Mouse (Mus musculus) liver, postnatal 0 days (tissue): ENCODE data around the gene Cpa5. TPM values are rescaled to one million over a fixed set of nuclear protein-coding genes. Genes with fewer than 3 reads are reported as not detected.

Experiments used
- ATAC-seq: fragments of 200-750 bp; cut with Nextera tagmentation; 2 replicates; pipeline ENCODE4 v1.8.0; 2017; ENCODE audit warnings: mild to moderate bottlenecking, moderate library complexity
- DNase-seq: peaks from one replicate; pipeline ENCODE4 v3.0.0-alpha.2; 2016
- H3K27ac ChIP-seq: fragments of 300-500 bp; sonication (generic); 2 replicates; pipeline ENCODE4 v1.5.1; 2014; ENCODE audit warnings: antibody characterized with exemption, moderate library complexity, mild to moderate bottlenecking, low read depth
- H3K27me3 ChIP-seq: fragments of 300-500 bp; sonication (generic); 2 replicates; pipeline ENCODE4 v1.6.1; 2014; ENCODE audit warnings: low read length, control low read depth, mixed read lengths; ENCODE audit not compliant: insufficient read depth
- H3K36me3 ChIP-seq: fragments of 300-500 bp; sonication (generic); replicated peaks from 2 replicates; pipeline ENCODE4 v1.6.1; 2014; ENCODE audit warnings: mild to moderate bottlenecking, control low read depth, low read length, moderate library complexity, mixed read lengths; ENCODE audit not compliant: insufficient read depth
- H3K4me1 ChIP-seq: fragments of 300-500 bp; sonication (generic); 2 replicates; pipeline ENCODE4 v1.6.1; 2014; ENCODE audit warnings: antibody characterized with exemption, mild to moderate bottlenecking, control low read depth; ENCODE audit not compliant: insufficient read depth
- H3K4me2 ChIP-seq: fragments of 300-500 bp; sonication (generic); 2 replicates; pipeline ENCODE4 v1.6.1; 2014; ENCODE audit warnings: low read depth, mild to moderate bottlenecking, low read length, moderate library complexity, mixed read lengths
- H3K4me3 ChIP-seq: fragments of 300-500 bp; sonication (generic); 2 replicates; pipeline ENCODE4 v1.5.1; 2014; ENCODE audit warnings: low read depth, low read length
- H3K9ac ChIP-seq: fragments of 300-500 bp; sonication (generic); replicated peaks from 2 replicates; pipeline ENCODE4 v1.6.1; 2014; ENCODE audit warnings: mild to moderate bottlenecking, moderate library complexity
- H3K9me3 ChIP-seq: fragments of 300-500 bp; sonication (generic); 2 replicates; pipeline ENCODE4 v1.6.1; 2016; ENCODE audit warnings: mild to moderate bottlenecking, control low read depth, low read length, mixed read lengths
- CTCF ChIP-seq: sonication (generic); IDR thresholded peaks from 2 replicates; pipeline ENCODE4 v1.5.1; 2016; ENCODE audit warnings: antibody characterized with exemption, low read depth
- EP300 ChIP-seq: IDR thresholded peaks from 2 replicates; pipeline ENCODE4 v1.6.1; 2016; ENCODE audit warnings: antibody characterized with exemption, low read depth, mild to moderate bottlenecking
- WGBS: fragments of 180-500 bp; shearing (Covaris S2); extraction: QIAGEN DNeasy Blood & Tissue Kit; methylation state at CpG from one replicate; pipeline ENCODE4 v1.1.7; 2014; ENCODE audit not compliant: insufficient replicate concordance; 5-methylcytosine and 5-hydroxymethylcytosine counted together
- polyA plus RNA-seq: library from polyadenylated mRNA; unstranded; fragments of >200 nt; fragmentation: Nextera tagmentation; extraction: Ambion mirVana; gene quantifications from 2 replicates; pipeline ENCODE4 v1.2.1, GENCODE M21; 2015

Gene Cpa5
- polyA plus RNA-seq, 1 experiment from 2014 or later = not detected

- Histone ChIP-seq H3K9ac (no peak overlapping the region), H3K36me3 (no peaks in the 10 kb centered on the region), H3K27ac (no peak overlapping the region), H3K4me2 (no peak overlapping the region), H3K9me3 (no peaks in the 10 kb centered on the region), H3K4me1 (no peaks in the 10 kb centered on the region), H3K27me3 (no peaks in the 10 kb centered on the region), H3K4me3 (no peak overlapping the region)
- 46% methylated on average over 9 of the region's 9 CpGs for WGBS
- TF ChIP-seq EP300 (no peak), CTCF (no peak)
- ATAC-seq (no peak), DNase-seq (no peak)
Measured at GRCm38 (mm10) chr6:30658619-30659018, 47.8 kb downstream of the Cpa5 start.

GRCm38 (mm10) chr6:30664776-30665175, 54.0 kb downstream of the Cpa5 start:
- Histone ChIP-seq H3K36me3 (no peaks in the 10 kb centered on the region), H3K4me1 (no peaks in the 10 kb centered on the region), H3K9me3 (no peaks in the 10 kb centered on the region), H3K4me2 (no peak overlapping the region), H3K4me3 (no peak overlapping the region), H3K9ac (no peak overlapping the region), H3K27ac (no peak overlapping the region), H3K27me3 (no peaks in the 10 kb centered on the region)
- ATAC-seq (no peak), DNase-seq (no peak)
- WGBS = 68% methylated on average over 6 of the region's 6 CpGs
- TF ChIP-seq EP300 (no peak), CTCF (no peak)

GRCm38 (mm10) chr6:30665296-30665695, 54.5 kb downstream of the Cpa5 start:
- 54% methylated on average over 4 of the region's 4 CpGs for WGBS
- Histone ChIP-seq H3K36me3 (no peaks in the 10 kb centered on the region), H3K9ac (no peak overlapping the region), H3K27ac (peak overlapping the region; percentile 24; the same call in 1 of the 2 replicates), H3K9me3 (no peaks in the 10 kb centered on the region), H3K4me1 (no peaks in the 10 kb centered on the region), H3K27me3 (no peaks in the 10 kb centered on the region), H3K4me2 (no peak overlapping the region), H3K4me3 (no peak overlapping the region)
- DNase-seq (no peak), ATAC-seq (no peak)
- no peak for TF ChIP-seq EP300
- no peak for TF ChIP-seq CTCF

GRCm38 (mm10) chr6:30666043-30666442, 55.2 kb downstream of the Cpa5 start:
- TF ChIP-seq EP300 = no peak
- no peak for TF ChIP-seq CTCF
- Histone ChIP-seq H3K9ac (no peak overlapping the region), H3K27me3 (no peaks in the 10 kb centered on the region), H3K36me3 (no peaks in the 10 kb centered on the region), H3K9me3 (no peaks in the 10 kb centered on the region), H3K4me2 (no peak overlapping the region), H3K4me3 (no peak overlapping the region), H3K4me1 (no peaks in the 10 kb centered on the region), H3K27ac (no peak overlapping the region)
- ATAC-seq (no peak), DNase-seq (no peak)
- WGBS = 77% methylated on average over 6 of the region's 6 CpGs

GRCm38 (mm10) chr6:30667585-30667984, 56.8 kb downstream of the Cpa5 start:
- DNase-seq (no peak), ATAC-seq (no peak)
- Histone ChIP-seq H3K36me3 (no peaks in the 10 kb centered on the region), H3K9ac (no peak overlapping the region), H3K4me3 (no peak overlapping the region), H3K27ac (no peak overlapping the region), H3K4me1 (no peaks in the 10 kb centered on the region), H3K27me3 (no peaks in the 10 kb centered on the region), H3K4me2 (no peak overlapping the region), H3K9me3 (no peaks in the 10 kb centered on the region)
- WGBS = 82% methylated on average over 5 of the region's 5 CpGs
- TF ChIP-seq CTCF = no peak
- no peak for TF ChIP-seq EP300

GRCm38 (mm10) chr6:30671696-30672095, 60.9 kb downstream of the Cpa5 start:
- no peak for TF ChIP-seq CTCF
- no peak for TF ChIP-seq EP300
- Histone ChIP-seq H3K4me2 (no peak overlapping the region), H3K27me3 (no peaks in the 10 kb centered on the region), H3K9me3 (no peaks in the 10 kb centered on the region), H3K4me3 (no peak overlapping the region), H3K36me3 (no peaks in the 10 kb centered on the region), H3K27ac (no peak overlapping the region), H3K4me1 (peaks cover 8% of the 10 kb centered on the region; the same call in 1 of the 2 replicates), H3K9ac (no peak overlapping the region)
- no peak for ATAC-seq
- 68% methylated on average over 5 of the region's 5 CpGs for WGBS
- DNase-seq = no peak
